Mouse (Mus musculus) left cerebral cortex, adult 11 months (tissue): ENCODE measurements at regions not wholly inside any gene's neighbourhood (a gene's known extent, or its start where the extent isn't known, plus 50 kb on each side); places are given as distances from the start of the nearest gene placed in this dataset.

ENCODE experiments used
- DNase-seq: peaks from one replicate; pipeline ENCODE4 v3.0.0; 2022; ENCODE audit warnings: low spot score

DNA sequence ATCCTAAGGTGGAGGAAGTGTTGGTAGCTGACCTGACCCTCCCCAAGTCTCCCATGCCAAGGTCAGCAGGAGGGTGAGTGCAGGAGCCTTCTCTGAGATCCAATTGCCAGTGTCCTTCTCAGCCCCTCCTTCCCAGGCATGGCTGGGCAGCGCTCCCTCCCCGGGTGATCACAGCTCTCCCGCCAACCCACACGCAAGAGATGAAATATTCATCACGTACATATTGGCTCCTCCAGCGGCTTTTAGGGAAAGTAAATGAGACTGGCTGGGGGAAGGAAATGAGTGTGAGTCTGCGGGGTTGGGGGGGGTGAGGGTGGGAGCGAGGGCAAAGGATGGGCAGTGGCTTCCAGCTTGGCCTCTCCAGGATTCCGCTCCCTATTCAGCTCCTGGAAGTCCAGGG, 113.0 kb upstream of the Lhx1 start:
- DNase-seq = no peak

DNA sequence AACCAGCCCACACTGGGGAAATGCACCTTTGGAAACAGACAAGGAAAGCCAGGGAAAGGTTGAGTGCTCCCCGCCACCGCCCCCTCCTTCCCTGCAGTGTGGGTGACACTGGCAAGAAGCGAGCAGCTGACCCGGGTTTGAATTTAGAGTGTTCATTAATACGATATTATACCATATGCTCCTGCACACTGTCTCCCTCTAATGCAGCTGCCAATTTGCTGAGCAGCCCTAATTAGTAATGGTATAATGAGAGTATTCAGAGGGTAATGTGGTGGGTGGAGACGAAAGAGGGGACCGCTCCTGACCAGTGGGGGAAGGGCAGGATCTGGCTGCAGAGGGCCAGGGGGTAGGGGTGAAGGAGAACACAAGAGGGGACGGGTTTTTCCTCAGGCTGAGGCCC, 111.9 kb upstream of the Lhx1 start:
- no peak for DNase-seq

DNA sequence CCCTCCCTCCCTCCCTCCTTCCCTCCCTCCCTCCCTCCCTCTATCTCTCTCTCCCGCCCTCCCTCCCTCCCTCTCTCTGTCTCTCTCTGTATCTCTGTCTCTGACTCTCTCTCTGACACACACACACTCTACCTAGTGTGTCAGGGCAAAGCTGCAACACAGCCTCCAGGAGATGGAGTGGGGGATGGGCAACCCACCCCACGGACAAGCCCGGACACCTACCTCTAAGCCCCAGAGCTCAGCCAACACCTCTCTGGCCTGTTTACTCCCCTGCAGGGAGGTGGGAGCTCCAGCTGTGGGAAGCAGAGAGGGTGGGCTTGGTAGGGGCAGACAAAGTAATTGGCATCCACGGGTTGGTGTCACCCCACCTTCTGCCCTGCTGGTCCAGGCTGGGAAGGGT, 109.7 kb upstream of the Lhx1 start:
- no peak for DNase-seq

DNA sequence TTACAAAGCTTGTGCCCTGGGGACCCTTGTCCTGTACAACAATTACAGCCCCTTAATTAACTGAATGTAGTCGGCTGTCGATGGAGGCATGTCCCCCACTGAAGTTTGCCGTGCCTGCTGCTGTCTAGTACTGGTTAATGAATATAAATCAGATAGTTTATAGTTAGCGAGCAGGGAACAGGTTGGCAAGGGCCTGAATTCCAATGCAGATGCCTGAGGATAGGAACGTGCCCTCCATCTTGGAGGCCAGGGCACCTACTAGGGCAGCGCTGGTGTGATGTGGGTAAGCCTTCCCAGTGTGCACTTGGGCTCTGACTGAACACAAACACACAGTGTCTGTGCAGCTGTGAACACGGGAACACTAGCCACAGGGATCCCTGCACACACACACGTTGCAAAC, 108.0 kb upstream of the Lhx1 start:
- DNase-seq = no peak

DNA sequence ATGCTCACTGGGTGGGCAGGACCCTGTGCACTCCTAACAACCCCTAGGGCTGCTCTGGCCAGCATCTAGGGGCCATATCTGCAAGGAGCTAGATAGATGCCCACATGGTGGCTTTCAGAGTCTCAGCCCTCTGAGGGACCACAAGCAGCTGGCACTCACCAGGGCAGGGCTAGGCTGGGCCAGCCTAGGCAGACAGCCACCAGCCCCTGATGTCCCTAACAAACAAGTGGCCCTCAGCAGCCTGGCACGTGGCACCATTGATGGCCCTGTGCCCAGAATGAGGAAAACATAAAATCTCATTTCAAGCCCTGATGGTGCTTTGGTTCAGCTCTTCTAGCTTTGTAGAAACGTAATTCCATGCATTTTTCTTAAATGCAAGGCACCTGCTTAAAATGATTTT, 102.8 kb upstream of the Lhx1 start:
- no peak for DNase-seq

DNA sequence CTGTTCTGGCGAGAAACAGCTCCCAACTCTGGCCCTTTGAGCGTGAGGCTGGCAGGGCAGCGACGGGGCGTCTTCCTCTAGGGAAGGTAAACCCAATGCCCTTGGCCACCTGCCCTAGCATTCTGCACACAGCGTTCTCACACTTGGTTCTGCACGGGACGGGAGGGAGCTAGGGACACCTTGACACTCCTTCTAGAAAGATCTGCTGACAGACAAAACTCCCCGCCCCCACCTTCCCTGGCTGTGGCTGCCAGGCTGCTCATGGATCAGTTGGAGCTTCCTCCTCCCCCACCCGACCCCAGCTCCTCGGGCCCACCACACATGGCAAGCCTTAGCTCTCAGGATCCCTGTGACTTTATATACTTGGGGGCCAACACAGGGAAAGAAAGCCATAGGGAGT, 102.3 kb upstream of the Lhx1 start:
- DNase-seq = no peak

DNA sequence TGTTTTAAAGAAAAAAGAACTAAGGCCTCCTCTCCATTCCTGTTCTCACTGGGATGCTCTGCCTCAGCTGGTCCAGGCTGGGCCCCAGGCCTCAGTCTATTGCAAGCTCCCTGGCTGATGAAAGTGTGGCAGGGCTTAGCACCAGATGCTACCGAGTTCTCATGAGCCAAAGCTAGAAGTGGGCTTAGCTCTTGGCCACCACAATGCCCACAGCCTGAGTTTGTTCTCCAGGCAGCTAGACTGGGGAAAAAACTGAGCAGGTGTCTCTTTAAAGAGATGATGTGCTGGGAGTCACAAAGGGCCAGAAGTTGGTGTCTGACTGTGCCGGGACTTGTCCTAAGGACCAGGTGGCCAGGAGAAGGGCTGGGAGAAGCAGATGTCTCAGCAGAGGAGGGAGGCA, 101.9 kb upstream of the Lhx1 start:
- no peak for DNase-seq

DNA sequence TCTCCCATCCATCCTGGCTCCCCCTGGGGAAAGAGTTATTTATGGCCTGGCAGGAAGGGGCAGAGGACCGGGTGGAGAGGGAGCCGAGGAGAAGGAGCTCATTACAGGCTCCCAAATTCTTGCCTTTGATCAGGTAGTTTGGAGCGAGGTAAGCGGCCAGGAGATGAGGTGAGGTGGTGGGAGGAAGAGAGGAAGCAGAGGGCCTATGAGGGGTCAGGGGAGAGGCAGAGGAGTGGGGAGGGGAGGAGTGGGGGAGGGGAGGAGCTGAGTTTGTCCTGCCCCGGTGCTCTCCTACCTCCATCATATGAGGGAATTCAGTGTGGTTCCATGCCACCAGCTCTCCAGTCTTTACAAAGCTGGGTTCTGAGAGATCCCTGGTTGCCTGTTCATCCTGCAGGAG, 98.8 kb upstream of the Lhx1 start:
- DNase-seq = no peak

DNA sequence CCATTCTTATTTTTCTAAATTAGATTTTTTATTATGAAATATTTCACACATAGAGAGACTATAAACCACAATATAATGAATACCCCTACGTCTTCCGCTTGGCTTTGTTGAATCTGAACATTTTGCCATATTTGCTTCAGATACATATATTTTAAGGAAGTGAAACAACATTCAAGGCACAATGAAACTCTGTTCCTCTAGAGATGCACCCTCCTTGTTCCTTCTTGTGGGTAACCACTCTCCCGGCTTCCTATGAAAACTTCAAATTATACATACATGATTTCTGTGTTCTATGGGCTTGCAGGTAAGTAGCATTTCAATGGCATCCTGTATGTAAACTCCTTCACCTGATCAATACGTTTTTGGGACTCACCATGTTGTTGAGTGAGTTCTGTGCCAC, 94.4 kb upstream of the Lhx1 start:
- DNase-seq = no peak

DNA sequence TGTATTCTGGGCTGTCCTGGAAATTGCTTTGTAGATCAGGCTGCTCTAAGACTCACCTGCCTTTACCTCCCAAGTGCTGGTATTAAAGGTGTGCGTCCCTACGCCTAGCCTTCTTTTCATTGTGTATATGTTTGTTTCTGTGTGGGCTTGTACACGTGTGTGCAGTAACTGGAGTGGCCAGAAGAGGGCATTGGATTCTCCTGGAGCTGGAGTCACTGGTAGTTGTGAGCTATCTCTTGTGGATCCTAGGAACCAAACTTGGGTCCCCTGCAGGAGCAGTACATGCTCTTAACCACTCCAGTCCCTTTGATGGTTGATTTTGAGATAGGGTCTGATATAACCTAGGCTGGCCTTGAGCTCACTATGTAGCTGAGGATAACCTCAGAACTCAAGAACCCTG, 93.2 kb upstream of the Lhx1 start:
- DNase-seq = no peak

DNA sequence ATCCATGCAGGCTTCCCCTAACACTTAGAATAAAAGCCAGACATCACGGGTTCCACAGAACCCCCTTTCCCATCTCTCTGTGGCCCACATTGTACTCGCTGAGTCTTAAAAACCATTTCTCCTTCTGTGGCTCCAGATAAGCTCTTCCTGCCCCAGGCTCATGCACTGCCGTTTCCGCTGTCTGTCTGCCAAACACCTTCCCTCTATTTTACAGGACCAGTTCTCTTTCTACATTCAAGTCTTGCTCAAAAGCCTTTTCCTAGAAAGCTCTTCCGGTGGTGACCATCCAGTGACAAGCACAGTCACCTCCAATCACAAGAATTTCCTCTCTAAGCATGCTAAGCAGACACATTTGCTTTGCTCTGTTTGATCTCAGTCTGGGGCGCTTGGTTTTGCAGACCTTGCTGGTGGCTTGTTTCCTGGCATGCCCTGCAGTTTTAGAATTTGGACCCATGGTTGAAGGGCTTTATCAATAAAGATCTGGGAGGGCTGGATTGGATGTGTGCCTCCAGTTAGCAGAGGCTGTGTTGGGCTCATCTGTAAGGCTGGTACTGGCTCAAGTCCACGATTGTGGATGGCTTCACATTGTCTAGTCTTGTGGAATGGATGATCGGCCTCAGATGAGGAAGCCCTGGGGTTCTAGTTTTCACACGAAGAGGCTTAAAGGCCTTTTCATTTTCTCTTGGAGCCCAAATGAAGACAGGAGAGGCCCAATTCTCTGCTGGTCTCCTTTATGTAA, 87.8 kb upstream of the Lhx1 start:
- DNase-seq = no peak

DNA sequence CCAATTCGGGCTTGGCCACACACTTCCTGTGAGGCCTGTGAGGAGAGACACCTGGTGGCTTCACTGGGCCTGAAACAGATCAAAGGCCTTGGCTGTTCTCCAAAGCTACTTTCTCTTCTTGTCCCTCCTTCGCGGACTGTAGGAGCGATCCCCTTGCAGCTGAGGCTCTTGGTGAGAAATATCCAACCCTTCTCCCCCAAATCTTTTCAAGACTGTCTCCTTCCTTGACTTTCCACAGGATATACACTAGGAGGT, 86.2 kb upstream of the Lhx1 start:
- no peak for DNase-seq

DNA sequence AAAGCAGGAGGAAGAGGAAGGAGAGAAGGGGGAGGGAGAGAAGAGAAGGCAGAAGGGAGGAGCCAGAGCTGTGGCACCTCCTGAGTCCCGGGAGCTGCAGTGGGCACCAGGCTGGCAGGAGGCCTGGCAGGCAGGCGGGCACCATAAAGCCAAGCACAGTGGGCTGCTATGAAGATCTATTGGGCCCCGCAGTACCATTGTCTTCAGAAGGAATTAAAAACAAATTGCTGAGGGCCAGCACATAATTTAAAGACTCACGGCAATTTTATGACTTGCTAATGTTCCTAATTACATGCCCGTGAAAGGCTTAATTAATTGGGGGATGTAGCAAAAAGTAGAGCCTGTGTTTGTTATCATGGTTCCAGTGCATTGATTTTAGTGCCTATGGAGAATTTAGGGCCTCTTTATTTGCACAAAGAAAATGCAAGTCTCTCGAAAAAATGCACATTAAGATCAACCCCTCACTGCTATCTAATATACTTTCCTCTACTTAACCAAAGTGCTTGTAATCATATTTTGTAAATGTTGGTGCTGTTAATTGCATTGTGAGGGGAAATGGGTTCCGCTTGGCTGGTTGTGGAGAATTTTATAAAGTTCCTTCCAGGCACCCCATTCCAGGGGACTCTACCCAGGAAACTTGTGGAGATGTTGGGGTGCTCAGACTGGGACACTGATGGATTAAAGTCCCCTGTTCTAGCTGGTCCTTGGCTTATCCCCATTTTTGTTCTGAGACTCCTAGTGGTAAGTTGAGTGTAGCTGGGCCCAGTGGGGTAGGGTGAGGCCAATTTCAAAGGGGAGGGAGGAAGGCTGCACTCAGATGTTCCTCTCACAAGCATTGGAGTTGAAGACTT, 85.7 kb upstream of the Lhx1 start:
- DNase-seq = no peak

DNA sequence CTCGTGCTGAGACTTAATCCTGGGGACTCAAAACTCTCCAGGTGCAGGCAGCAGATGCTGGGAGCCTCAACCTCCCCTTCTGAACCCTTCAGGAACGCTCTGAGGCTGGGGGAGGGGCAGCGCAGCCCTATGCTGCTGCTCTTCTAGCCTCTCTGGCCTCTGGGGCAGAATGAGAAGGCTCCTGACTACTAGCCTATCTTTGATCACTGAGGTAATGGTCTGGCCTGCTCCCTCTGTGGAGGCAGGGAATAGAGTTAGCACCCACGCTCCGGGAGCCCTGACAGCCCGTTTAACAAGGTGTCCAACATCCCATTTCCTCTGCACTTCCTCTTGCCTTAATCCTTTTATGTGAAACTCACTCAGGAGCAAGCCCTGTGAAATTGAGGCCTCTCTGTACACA, 79.4 kb upstream of the Lhx1 start:
- no peak for DNase-seq

DNA sequence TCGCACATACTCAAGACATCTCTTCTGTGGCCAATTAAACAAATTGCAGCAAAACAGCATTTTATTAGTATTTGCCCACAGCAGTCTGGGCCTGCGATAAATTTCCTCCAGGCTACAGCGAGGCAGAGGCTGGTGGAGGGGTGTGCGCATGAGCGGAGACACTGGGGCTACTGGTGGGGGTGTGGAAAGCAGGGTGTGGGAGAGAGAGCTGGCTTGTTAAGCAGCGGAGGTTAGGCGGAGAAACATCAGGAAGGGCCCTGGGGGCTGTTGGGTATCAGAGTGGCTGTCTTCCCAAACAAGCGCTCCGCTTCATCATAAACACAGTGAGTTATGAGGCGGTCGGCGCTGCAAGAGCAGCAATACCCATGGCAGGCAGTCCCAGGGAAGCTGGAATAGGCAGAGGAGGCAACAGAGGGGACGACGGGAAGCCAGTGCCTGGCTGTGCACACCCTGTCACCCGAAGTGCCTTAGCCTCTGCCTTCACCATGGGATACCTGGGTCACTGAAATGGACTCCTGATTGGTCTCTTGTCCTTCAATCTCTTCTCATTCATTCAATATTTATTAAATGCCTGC, 74.0 kb upstream of the Lhx1 start:
- no peak for DNase-seq

DNA sequence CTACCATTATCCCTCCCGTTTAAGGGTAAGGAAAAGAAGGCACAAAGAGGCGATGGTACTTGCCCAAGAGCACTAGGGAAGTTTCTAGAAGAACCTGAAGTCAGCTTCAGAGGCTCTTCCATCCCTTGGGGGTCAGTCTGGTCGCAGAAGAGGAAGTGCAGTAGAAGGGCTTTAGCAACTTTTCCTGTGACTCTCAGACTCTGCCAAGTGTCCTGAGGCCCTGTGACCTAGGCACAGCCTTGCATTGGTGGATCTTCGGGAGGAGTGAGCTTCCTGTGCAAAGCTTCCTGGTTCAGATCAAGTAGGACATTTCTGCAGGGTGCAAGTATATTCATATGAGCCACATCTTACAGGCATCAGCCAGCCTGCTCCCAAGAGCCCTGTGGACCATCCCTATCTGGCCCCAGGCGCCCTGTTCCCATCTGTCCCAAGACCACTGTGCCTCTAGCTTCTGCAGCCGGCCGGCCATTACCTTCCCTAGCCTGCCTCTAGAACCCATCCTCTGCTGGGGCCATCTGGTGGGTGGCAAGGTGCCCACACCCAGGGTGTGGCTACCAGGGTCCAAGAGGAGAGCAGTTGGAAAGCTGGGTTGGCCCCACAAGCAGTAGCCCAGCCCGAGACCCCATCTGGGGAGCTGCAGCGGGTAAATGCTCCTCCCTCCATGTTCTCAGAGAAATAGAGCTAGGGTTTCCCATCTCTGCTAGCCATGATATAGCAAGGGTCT, 72.4 kb upstream of the Lhx1 start:
- DNase-seq = no peak

DNA sequence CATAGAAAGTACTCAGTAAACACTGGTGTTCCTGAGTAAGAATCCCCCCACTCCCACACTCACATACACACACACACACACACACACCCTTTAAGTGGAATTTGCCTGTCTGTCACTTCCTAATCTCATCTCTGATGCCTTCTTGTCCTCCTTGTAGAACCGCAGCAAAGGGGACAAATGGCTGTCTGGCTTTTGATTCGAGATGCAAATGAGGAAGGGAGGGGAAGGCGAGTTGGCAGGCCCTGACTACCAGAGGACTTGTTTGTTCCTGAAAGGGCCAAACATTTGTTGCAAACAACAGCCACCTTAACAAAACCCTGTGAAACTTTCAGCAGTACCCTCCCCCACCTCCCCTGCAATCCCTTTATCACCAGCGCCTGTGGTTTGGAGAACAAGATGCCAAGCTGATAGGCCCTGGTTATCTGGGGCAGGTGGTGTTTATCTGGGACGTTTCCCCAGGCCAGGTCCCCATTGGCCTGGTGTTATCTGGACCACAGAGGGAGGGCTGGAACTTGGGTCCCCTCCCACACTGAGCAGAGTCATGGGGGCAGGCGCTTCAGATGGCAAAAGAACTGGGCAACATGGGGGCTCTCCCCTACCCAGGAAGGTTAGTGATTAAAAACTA, 67.5 kb upstream of the Lhx1 start:
- DNase-seq = no peak

DNA sequence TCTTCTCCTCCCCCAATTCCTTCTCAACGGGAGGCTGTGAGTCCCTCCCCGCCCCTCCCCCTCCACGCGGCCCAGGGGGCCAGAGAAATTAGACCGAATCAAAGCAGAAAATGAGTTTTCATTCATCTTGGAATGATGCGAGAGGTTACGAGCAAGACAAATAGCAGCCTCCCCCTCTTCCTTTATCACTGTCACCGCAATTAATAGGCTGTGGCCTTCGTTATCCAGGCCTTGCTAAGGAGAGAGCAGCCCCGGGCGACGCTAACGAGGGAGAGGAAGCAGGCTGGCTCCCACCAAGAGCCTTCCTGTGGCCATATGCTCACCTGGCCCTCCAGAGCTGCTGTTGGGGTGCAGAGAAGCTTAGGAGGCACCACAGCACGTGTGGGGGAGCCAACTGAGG, 61.8 kb upstream of the Lhx1 start:
- no peak for DNase-seq

DNA sequence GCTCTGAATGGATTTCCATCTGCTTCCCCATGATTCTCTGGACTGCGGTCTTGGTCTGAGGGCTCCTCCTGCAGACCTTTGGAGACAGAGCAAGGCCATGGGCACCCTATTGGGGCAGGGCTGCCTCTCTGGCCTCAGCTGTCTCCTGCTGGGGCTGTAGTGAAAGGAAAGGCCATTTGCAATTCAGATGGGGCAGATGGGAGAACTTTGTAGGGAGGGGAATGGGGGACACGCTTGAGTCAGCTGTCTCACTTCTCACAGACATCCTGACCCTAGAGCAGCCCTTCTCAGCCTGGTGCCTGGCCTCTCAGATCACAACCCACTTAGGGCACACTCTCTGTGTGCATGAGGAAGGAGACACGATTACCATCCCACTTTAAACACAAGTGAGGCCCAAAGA, 60.3 kb upstream of the Lhx1 start:
- DNase-seq = no peak

DNA sequence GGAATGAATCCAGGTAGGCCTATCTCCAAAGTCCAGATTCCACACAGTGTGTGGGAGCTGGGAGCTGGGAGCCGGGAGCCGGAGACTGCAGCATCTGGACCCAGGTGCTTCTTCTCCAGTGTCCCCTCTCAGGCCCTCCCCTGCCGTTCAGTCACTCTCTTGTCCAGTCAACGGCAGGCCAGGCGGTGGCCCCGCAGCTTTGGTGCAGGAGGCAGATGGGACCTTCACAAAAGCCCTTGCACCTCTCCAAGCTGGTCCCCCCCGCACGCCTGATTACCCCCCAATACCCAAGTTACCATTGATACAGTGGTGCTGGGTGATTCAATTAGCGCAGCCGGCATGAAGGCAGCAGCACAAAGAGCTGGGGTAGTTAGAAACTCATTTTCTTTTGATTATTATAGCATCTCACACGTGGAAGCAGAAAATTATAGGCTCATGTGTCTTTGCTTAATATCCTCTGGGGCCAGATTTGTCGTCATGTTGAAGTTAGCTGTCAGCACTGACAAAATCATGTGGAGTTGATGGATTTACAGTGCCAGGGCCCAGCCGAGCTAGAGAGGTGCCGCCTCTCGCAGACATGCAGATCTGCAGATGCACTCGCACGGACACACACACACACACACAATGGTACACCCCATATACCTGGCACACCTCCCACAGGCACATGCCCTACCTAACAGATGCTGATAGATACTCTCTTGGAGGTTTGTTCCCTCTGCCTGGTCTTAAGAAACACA, 53.6 kb upstream of the Lhx1 start:
- DNase-seq = no peak
